Mouse (Mus musculus) E14TG2a.4 (cell line): ENCODE measurements around the gene Samsn1.

Experiments
- CTCF ChIP-seq: conservative IDR thresholded peaks from 2 replicates; pipeline ENCODE4 v1.5.1; 2014; ENCODE audit warnings: low read length
- NANOG ChIP-seq: IDR thresholded peaks from 2 replicates; pipeline ENCODE4 v1.6.1; 2014; ENCODE audit warnings: borderline replicate concordance, low read length, mixed read lengths
- POU5F1 ChIP-seq: IDR thresholded peaks from 2 replicates; pipeline ENCODE4 v1.6.1; 2014; ENCODE audit warnings: low read length, borderline replicate concordance

- no peak for TF ChIP-seq CTCF
- TF ChIP-seq POU5F1 = no peak
- no peak for TF ChIP-seq NANOG
These were observed 19.1 kb downstream of the Samsn1 start for GRCm38 (mm10) chr16:76002870-76003572.
